Mouse (Mus musculus): Measurements from ENCODE around the gene Luzp4.
"Not testable (repeated sequence)": the region's sequence is repeated elsewhere in the genome, so short reads cannot be mapped to it uniquely, and the experiment has no call there.

Gene Luzp4

DNA sequence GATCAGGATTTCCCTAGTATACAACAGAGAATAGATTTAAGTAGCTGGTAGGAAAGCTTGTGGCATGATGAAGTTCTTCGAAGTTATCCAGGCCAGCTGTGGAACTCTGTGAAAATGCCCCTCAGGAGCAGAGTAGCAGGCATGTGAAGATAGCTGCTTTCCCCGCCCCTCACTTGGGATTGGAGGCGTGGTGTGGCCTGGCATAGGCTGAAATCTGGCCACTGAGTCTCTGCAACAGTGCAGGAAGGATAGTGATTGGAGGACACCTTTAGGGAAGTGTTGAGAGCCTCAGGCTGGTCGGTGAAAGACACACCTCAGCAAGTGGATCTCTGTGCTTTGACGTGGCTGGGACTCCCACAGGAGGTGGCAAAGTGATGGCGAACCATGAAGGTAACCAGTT lies at the start of gene Luzp4:
TSS of gene Luzp4 (plus strand) at position 301 of the 400 bp plus-strand sequence.
- DNase-seq: not testable (repeated sequence)

GRCm38 (mm10) chrX:148841801-148842200 lies 15.6 kb upstream of the Luzp4 start:
- not testable (repeated sequence) for DNase-seq
